Mouse (Mus musculus) heart, postnatal 4 days (tissue): ENCODE results near the gene Fam78a. TPM values are rescaled to one million over a fixed set of nuclear protein-coding genes. Genes with fewer than 3 reads are reported as not detected.

Experiments
- DNase-seq: peaks from one replicate; pipeline ENCODE4 v3.0.0; 2021
- total RNA-seq, 2 experiments: library from RNA; stranded (reverse); gene quantifications; 2 replicates each; pipeline ENCODE4 v1.2.3; 2021

Fam78a gene
- total RNA-seq, 2 experiments from 2014 or later = 40.9 to 42.5 TPM

GRCm38 (mm10) chr2:32096122-32096420, 11.4 kb upstream of the Fam78a start:
- no peak for DNase-seq

- DNase-seq = peak; percentile 82
Measured at GRCm38 (mm10) chr2:32095351-32096121, 10.9 kb upstream of the Fam78a start, which contains the start of gene Plpp7. Gene Plpp7 (plus strand): TSS chr2:32095528.

- no peak for DNase-seq
Measured at GRCm38 (mm10) chr2:32094001-32094707, 9.5 kb upstream of the Fam78a start.

- no peak for DNase-seq
Measured at GRCm38 (mm10) chr2:32091956-32092355, 7.3 kb upstream of the Fam78a start.

DNA sequence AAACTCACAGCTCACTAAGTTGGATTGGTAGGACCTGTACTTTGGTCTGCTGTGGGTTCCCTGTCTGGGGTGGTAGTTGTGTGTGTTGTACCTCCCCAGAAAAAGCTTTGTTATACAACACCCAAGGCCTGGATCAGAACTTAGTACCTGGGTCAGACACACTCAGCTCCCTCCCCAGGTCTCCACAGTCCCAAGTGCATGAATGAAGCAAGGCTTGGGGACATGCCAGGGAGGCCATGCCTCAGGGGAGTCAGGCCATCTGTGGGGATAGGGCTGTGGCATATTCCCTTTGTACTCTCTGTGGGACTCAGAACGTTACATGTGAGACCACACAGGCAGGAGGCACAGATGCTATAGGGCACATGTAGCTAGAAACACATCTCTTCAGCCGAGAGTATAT, 5.5 kb upstream of the Fam78a start:
- DNase-seq = no peak

DNA sequence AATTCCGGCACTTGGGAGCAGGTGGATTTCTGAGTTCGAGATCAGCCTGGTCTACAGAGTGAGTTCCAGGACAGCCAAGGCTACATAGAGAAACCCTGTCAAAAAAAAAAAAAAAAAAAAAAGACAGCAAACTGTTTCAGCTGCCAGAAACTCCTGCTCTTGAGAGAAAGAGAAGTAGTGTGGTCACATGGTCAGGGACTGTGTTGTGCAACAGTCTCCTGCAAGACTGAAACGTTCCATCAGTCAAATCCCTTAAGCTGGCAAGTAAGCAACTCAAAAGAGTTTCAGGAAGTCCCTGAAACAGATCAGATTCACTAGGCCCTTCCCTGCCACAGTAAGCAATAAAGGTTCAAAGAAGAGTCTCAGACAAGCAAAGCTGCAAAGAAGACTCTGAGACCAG, 4.9 kb upstream of the Fam78a start:
- DNase-seq = no peak

- peak; percentile 70 for DNase-seq
Measured at GRCm38 (mm10) chr2:32088372-32088981, 3.8 kb upstream of the Fam78a start.

- DNase-seq = no peak
Measured at GRCm38 (mm10) chr2:32087606-32088005, 2.9 kb upstream of the Fam78a start.

- no peak for DNase-seq
Measured at GRCm38 (mm10) chr2:32085231-32085630, 574 bp upstream of the Fam78a start.

DNA sequence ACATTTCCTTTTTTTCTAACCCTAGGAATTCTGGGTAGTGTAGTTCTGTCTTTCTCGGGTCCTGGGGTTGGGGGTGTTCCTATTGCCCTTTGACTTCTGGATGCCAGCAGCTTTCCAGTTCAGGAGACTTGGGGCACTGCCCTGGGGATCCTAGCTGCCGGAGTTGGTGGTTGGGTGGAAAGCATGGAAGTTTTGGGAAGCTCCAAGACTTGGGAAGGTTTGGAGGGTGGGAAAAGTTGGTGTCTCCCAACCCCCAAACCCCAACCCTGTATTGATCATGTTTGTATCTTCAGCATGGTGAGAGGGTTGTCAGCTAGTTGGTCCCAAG, 179 bp upstream of the Fam78a start:
- DNase-seq = no peak

DNA sequence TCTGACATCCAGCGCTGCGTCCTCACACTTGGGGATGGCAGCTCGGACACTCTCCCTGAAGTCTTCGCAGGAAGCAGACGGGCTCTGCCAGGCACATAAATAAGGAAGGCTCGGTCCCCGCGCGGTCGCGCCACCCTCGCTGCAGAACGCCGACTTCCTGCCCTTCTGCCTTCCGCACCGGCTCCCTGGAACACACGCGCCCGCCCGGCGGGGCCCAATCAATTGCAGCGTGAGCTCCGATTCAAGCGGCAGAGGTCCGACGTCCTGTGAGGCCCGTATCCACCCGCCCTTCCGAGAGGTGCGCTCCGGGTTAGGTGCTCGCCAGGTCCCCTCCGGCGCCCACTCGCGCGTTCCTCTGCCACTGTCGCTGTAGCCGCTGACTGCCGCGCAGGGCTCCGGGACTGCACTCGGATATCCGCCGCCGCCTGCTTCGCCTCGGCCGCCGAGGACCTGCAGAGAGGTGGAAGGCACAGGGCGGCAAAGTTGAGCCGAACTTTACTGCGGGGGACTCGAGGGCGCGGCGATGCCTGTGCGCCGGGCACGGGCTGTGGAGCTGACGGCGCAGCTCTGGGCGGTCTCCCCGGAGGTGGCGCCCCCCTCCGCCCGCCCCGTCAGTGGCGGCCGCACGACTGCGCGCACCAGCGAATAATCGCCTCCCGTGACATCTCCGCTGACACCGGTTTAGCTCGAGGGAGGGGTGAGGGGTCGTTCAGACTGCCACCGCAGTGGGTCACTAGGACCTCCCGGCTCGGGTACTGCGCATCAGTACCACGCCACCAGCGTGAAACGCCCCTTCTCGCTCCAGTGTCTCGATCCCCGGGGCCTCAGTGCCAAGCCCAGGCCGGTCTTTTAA, 1.3 kb downstream of the Fam78a start:
- peak; percentile 65 for DNase-seq

- no peak for DNase-seq
Measured at GRCm38 (mm10) chr2:32082229-32082628, 2.4 kb downstream of the Fam78a start.

DNA sequence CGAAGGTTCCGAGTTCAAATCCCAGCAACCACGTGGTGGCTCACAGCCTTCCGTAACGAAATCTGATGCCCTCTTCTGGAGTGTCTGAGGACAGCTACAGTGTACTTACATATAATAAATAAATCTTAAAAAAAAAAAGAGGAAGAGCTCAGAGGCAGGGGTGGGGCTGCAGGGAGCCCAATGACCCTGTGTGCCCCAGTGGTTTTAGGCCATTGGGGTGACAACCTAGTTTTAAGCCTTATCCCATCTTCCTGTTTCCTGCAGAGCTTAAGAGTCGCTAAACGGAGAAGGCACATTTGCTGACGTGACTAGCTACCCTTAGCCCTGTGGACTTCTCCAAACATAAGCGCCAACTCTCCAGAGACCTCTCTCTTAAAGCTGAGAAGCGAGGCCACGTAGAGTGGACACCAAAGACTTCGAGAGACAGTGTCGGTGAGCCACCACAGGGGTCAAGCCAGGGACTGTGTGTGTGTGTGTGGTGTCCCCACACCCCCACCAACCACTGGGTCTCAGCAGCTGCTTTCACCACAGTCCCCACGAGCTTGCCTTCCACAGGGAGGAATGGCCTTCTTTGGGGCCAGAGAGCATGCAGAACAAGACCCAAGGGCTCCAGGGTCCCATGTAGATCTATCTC, 3.2 kb downstream of the Fam78a start:
- no peak for DNase-seq

DNA sequence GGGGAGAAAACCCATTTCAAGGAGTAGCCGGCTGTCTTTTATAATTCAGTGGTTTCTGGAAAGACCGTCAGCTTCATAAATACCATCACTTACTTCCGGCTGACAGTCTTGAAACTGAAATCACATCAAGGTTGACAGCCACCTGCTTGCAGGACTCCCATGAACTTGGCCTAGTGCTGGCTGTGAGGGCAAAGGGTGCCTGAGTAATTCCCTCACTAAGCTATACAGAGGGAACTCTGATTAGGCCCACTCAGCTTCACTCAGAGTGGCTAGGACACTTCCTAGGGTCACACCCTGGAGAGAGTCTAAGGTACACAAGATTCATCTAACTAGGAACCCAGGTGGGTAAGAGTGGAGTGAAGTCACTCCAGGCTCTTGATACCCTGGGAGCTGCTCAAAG, 4.0 kb downstream of the Fam78a start:
- no peak for DNase-seq

GRCm38 (mm10) chr2:32079191-32079725, 5.4 kb downstream of the Fam78a start:
- peak; percentile 65 for DNase-seq

GRCm38 (mm10) chr2:32078522-32078921, 6.1 kb downstream of the Fam78a start:
- DNase-seq = peak; percentile 65

GRCm38 (mm10) chr2:32077744-32078143, 6.9 kb downstream of the Fam78a start:
- no peak for DNase-seq

- no peak for DNase-seq
Measured at GRCm38 (mm10) chr2:32075368-32075767, 9.3 kb downstream of the Fam78a start.

DNA sequence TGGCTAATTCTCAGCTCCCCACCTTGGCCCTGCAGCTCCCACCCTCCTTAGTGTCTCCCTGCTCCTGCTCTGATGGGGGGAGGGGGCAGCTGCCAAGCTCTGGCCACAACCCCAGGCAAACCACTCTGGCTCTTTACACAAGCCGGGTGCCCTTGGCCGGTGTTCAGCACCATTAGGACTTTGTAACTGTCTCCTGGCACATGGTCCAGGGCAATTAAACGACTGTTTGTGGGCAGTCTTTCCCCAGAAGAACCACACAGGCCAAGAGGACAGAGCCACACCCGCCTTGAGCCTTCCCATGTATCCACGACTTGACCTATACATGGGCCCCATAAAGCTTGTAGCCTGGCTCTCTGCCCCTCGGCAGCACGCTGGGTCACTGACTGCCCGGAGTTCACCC, 10.3 kb downstream of the Fam78a start:
- DNase-seq = peak; percentile 66

DNA sequence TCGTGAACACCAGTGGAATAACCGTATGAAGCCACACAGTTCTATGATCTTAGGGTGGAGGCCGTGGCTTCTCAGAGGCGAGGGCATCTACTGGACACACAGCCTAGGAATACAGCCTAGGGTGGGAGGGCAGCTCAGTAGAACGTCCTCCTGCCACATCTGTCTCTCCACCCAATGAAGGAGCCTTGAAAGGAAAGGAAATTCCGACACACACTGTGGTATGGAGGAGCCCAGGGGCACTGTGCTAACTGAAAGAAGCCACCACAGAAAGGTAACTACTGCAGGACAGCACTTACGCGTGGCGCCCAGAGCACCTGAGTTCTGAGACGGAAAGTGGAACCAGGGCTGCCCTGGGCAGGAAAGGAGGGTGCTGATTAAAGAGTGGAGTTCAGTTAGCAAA, 13.9 kb downstream of the Fam78a start:
- no peak for DNase-seq

DNA sequence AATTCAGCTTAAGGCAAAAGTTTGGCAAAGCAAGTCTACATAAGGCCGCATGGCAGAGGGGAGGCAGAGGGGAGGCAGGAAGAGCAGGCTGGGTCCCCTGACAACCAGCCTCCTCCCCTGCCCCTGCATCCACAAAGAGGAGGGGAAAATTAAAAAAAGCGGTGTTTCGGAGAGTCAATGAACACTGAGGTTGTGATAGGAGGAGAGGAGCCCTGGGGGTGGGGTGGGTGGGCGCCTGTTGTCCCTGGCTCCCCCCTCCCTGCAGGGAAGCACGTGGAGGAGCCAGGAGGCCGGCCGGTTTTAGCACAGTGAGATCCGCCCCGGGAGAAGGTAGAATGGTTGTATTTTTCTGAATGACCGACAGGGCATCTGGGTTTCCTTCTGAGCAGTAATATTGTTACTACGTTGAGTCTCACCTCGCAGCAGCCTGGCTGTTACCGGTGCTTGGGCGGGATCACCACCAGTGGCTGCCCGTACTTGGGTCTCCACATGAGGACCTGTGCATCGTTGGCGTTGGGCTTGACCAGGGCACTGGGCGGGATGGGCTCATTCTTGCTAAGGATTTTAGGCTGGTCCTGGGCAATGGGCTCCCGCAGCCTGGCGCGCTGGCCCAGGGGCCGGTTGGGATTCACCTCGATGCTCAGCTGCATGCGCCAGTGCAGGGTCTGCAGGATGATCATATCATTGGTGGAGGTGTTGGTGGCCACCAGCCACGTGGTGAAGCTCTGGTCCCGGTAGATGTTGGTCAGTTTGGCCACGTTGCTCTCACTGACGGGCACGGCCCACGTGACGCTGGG, 15.6 kb downstream of the Fam78a start:
- DNase-seq = no peak
